Mouse (Mus musculus) erythroblast, embryonic 14.5 days (primary cell): Measurements from ENCODE around the gene Dock10. TPM values are rescaled to one million over a fixed set of nuclear protein-coding genes. Genes with fewer than 3 reads are reported as not detected.

Source experiments
- H3K27me3 ChIP-seq: 2 replicates; pipeline ENCODE4 v1.6.1; 2012; ENCODE audit warnings: inconsistent platforms; ENCODE audit not compliant: control insufficient read depth
- H3K36me3 ChIP-seq: 2 replicates; pipeline ENCODE4 v1.6.1; 2012; ENCODE audit warnings: mild to moderate bottlenecking, inconsistent platforms; ENCODE audit not compliant: control insufficient read depth
- H3K4me1 ChIP-seq: 2 replicates; pipeline ENCODE4 v1.6.1; 2012; ENCODE audit warnings: inconsistent platforms; ENCODE audit not compliant: control insufficient read depth
- H3K4me3 ChIP-seq: replicated peaks from 2 replicates; pipeline ENCODE3; 2012; ENCODE audit warnings: moderate library complexity, mild to moderate bottlenecking, inconsistent platforms
- H3K9me3 ChIP-seq: 2 replicates; pipeline ENCODE4 v1.6.1; 2012; ENCODE audit warnings: low read length, inconsistent platforms, mixed read lengths; ENCODE audit not compliant: control insufficient read depth
- GATA1 ChIP-seq: IDR thresholded peaks from 2 replicates; pipeline ENCODE4 v1.6.1; 2012; ENCODE audit warnings: low read length, inconsistent platforms, mixed read lengths
- TAL1 ChIP-seq: IDR thresholded peaks from 3 replicates; pipeline ENCODE4 v1.6.1; 2012; ENCODE audit warnings: low read length, inconsistent platforms, mixed read lengths
- polyA plus RNA-seq: library from polyadenylated mRNA; stranded (reverse); fragments of >175 nt; gene quantifications from 2 replicates; pipeline ENCODE4 v1.2.3, GENCODE M21; 2012

Gene Dock10
- polyA plus RNA-seq, 1 experiment: 0.02 TPM

DNA sequence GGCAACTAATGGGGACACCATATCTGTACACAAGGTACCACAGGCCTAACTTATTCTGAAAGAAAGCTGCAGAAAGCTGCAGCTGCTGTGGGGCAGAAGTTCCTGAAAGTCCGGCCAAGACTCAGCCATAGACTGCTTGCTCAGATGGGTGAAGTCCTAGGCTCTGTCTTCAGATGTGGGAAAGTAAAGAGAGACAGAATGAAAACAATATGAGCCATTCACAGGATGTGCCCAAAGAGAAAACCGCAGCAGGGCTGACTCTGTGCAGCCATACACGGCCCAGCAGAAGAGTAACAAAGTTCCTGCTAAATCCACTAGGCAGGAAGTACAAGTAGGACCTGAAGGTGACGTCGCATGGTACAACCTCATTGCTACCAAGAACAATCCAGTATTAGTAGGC is 27.7 kb downstream of the Dock10 start:
- H3K4me3 ChIP-seq: no peak overlapping the region
- H3K36me3 ChIP-seq: no peaks in the 10 kb centered on the region
- TF ChIP-seq TAL1: no peak
- TF ChIP-seq GATA1: no peak
- H3K27me3 ChIP-seq: no peaks in the 10 kb centered on the region
- no peaks in the 10 kb centered on the region for H3K9me3 ChIP-seq
- no peaks in the 10 kb centered on the region for H3K4me1 ChIP-seq

DNA sequence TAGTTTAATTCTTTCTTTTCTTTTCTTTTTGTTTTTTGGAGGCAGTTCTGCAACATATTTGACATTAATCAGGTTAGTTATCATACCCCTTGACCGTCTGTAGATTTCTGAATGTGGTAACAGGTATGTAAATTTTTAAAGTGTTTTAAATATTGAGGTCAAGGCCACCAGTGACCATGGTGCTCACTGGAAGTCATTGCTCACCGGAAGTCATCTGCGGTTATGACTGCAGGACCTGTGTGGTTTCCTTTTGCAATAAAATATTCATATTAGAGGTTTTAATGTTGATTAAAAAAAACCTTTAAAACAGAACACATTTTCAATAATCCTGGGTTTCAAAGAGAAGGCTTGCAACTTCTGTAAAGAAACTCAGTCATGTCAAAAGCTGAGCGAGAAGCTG is 28.2 kb downstream of the Dock10 start:
- Histone ChIP-seq H3K4me3 (no peak overlapping the region), H3K4me1 (no peaks in the 10 kb centered on the region), H3K36me3 (no peaks in the 10 kb centered on the region), H3K27me3 (no peaks in the 10 kb centered on the region), H3K9me3 (no peaks in the 10 kb centered on the region)
- TF ChIP-seq TAL1 (no peak), GATA1 (no peak)

DNA sequence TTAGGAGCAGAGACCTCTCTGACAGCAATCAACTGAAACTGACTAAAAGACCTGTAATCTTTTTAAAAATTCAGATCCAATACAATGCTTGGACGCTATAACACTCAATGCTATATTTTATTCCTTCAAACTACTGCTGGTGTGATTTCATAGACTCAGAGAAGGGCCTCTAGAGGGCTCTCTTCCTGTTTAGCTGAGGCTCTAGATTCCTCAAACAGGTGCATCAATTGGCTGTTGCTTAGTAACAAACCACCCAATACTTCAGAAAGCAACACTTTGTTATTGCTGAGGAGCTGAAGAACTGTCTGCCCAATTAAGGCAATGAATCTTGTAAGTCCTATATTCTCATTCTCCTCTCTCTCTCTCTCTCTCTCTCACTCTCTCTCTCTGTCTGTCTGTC is 30.1 kb downstream of the Dock10 start:
- TF ChIP-seq GATA1 (no peak), TAL1 (no peak)
- Histone ChIP-seq H3K4me1 (no peaks in the 10 kb centered on the region), H3K9me3 (no peaks in the 10 kb centered on the region), H3K27me3 (no peaks in the 10 kb centered on the region), H3K36me3 (no peaks in the 10 kb centered on the region), H3K4me3 (no peak overlapping the region)

DNA sequence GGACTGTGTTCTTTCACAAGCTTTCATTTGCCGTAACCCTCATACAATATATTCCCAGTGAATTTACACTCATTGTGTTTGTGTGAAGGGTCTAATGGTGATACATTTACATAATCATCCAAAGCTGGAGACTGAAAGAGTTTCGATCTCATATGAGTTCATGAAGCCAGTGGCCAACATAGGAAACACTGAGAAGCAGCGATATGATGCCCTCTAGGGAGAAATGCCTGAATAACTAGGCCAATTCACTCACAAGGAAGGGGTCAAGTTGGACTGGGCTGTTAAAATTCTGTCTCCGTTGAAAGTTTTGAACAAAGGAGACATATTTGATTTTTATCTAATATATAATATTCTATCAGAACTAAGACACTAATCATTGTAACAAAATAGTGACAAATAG is 30.9 kb downstream of the Dock10 start:
- H3K36me3 ChIP-seq: no peaks in the 10 kb centered on the region
- H3K4me1 ChIP-seq: no peaks in the 10 kb centered on the region

DNA sequence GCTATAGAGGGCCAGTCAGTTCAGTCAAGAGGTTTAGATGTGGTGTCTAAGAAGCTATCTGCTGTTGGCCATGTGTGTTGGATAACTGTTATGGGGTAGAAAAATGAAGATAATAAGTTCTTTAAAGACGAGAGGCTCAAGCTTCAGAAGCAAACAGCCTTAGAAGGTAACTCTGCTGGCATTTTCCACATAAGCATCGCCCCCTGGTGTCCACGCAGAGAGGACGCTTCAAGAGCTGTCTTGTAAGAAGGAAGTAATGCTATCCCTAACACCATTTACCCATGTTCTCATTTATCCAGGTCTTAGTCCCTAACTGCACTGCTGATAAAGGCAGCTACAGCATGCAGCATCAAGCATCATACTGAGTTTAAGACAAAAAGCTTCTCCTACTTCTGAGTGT is 35.7 kb downstream of the Dock10 start:
- Histone ChIP-seq H3K27me3 (no peaks in the 10 kb centered on the region), H3K4me3 (no peak overlapping the region), H3K36me3 (no peaks in the 10 kb centered on the region), H3K4me1 (no peaks in the 10 kb centered on the region), H3K9me3 (no peaks in the 10 kb centered on the region)
- no peak for TF ChIP-seq TAL1
- no peak for TF ChIP-seq GATA1

More for the DNA sequence above, 30.9 kb downstream of the Dock10 start:
- TF ChIP-seq TAL1 (no peak), GATA1 (no peak)
- H3K9me3 ChIP-seq: no peaks in the 10 kb centered on the region
- no peak overlapping the region for H3K4me3 ChIP-seq
- H3K27me3 ChIP-seq: no peaks in the 10 kb centered on the region

DNA sequence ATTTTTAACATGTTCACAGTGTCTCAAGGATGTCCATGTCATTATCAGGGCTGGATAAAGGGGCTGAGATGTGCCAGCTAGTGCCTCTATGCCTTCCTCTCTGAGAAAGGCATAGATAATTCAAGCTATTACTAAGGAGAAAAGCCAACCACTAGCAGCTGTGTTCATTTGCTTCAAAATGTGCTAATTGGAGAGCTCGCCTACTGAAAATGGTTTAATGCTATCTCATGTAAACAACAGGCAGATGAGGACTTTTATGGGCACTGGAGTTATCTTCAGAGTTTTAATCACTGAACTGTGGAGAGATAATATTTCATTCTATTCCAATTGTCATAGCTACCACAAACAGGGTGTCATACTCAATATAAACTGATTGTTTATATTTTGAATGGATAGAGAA is 36.3 kb downstream of the Dock10 start:
- H3K4me3 ChIP-seq: no peak overlapping the region
- no peaks in the 10 kb centered on the region for H3K4me1 ChIP-seq
- H3K9me3 ChIP-seq: no peaks in the 10 kb centered on the region
- no peak for TF ChIP-seq TAL1
- no peak for TF ChIP-seq GATA1
- no peaks in the 10 kb centered on the region for H3K36me3 ChIP-seq
- no peaks in the 10 kb centered on the region for H3K27me3 ChIP-seq

DNA sequence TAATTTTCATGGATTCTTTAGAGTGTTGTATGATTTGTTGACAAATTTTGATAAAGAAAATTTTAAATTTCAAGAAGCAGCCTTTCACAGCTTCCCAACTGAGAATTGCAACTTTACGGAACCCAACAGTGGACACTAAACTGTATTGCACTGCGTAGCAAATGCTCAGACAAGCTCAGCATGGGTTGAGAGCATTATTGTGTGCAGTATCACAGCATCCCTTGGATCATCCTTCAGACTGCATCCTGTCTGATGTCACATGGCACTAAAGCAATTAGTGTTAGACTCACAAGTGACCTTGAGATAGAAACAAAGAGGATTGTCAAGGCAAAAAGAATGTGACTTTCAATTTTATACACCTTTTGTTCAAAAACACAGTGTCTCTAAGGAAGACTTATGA is 37.1 kb downstream of the Dock10 start:
- Histone ChIP-seq H3K27me3 (no peaks in the 10 kb centered on the region), H3K9me3 (no peaks in the 10 kb centered on the region), H3K4me1 (no peaks in the 10 kb centered on the region)

DNA sequence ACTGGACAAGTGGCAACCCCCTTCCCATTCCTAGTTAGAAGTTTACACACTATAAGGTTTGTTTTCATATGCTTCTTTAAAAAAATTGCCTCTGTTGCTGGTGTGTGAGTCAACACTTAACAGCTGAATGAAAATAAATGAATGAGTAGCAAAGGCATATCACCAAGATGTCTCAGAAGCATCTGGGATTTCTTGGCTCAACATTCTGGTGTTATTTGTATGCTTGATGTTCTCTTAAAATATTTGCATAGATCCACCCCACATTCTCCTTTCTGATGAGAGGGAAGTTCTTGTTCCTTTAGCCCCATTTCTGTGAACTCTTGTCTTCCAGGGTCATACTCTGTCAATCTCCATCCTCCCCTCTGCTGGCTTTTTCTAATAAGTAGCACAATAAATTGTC is 38.2 kb downstream of the Dock10 start:
- H3K9me3 ChIP-seq: no peaks in the 10 kb centered on the region
- H3K4me1 ChIP-seq: no peaks in the 10 kb centered on the region

More for the DNA sequence above, 37.1 kb downstream of the Dock10 start:
- H3K4me3 ChIP-seq: no peak overlapping the region
- no peaks in the 10 kb centered on the region for H3K36me3 ChIP-seq
- TF ChIP-seq TAL1 (no peak), GATA1 (no peak)

DNA sequence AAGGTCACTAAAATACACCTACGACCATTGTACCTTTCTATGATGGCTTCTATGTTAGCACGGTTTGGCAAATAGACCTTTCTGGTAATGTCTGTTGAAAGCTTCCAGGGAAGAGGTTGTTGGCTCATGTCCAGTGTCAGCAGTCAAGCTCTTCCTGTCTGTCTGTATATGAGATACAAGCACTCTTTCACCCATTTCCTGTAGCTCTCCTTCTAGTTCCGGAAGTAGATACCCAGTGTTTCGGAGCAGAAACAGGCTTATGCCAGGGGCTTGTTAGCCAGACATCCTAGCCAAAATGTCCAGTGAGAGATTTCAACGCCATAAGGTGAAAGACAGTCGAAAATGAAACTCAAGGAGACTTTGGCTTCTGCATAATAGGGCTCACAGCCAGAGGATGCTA is 38.9 kb downstream of the Dock10 start:
- no peak overlapping the region for H3K4me3 ChIP-seq
- H3K9me3 ChIP-seq: no peaks in the 10 kb centered on the region

More for the DNA sequence above, 38.2 kb downstream of the Dock10 start:
- H3K36me3 ChIP-seq: no peaks in the 10 kb centered on the region
- no peaks in the 10 kb centered on the region for H3K27me3 ChIP-seq
- H3K4me3 ChIP-seq: no peak overlapping the region
- TF ChIP-seq GATA1 (no peak), TAL1 (no peak)

DNA sequence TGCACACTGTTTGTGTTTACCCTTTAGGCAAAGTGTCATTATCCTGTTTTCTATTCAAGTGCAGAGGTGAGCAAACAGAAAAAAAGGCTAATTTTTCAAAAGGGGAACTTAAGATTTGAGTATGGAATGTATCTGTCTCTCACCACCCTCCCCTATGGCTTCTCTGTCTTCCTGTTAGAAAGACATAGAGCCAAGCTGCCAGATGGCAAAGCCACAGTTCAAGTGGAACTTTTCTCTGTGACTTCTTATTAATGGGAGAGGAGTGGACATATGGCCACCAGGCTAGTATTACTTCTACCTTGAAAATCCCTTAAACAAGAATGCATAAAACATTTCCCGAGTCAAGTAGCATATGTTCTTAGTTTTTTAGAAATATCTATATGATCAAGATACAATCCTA is 39.7 kb downstream of the Dock10 start:
- Histone ChIP-seq H3K27me3 (no peaks in the 10 kb centered on the region), H3K36me3 (no peaks in the 10 kb centered on the region), H3K4me3 (no peak overlapping the region), H3K4me1 (no peaks in the 10 kb centered on the region), H3K9me3 (no peaks in the 10 kb centered on the region)
- no peak for TF ChIP-seq GATA1
- no peak for TF ChIP-seq TAL1

More for the DNA sequence above, 38.9 kb downstream of the Dock10 start:
- Histone ChIP-seq H3K4me1 (no peaks in the 10 kb centered on the region), H3K36me3 (no peaks in the 10 kb centered on the region), H3K27me3 (no peaks in the 10 kb centered on the region)
- no peak for TF ChIP-seq GATA1
- TF ChIP-seq TAL1: no peak
